Mouse (Mus musculus) kidney, postnatal 0 days (tissue): Measurements from ENCODE around the gene Gm28961. TPM values are rescaled to one million over a fixed set of nuclear protein-coding genes. Genes with fewer than 3 reads are reported as not detected.
"Not testable (repeated sequence)": the region's sequence is repeated elsewhere in the genome, so short reads cannot be mapped to it uniquely, and the experiment has no call there.

Experiments used
- ATAC-seq: fragments of 200-750 bp; cut with Nextera tagmentation; replicated peaks from 2 replicates; pipeline ENCODE4 v1.8.0; 2017; ENCODE audit warnings: low read depth, moderate number of reproducible peaks, moderate TSS enrichment, moderate library complexity; ENCODE audit not compliant: low FRiP score
- DNase-seq: peaks from one replicate; pipeline ENCODE4 v3.0.0-alpha.2; 2016; ENCODE audit warnings: low spot score
- H3K27ac ChIP-seq: fragments of 300-500 bp; sonication (generic); 2 replicates; pipeline ENCODE4 v1.5.1; 2014; ENCODE audit warnings: mild to moderate bottlenecking
- H3K27me3 ChIP-seq: fragments of 300-500 bp; sonication (generic); 2 replicates; pipeline ENCODE4 v1.6.1; 2014; ENCODE audit warnings: low read length, mixed read lengths; ENCODE audit not compliant: insufficient read depth
- H3K36me3 ChIP-seq: fragments of 300-500 bp; sonication (generic); 2 replicates; pipeline ENCODE4 v1.6.1; 2014; ENCODE audit warnings: low read length, mixed read lengths; ENCODE audit not compliant: insufficient read depth
- H3K4me1 ChIP-seq: fragments of 300-500 bp; sonication (generic); replicated peaks from 2 replicates; pipeline ENCODE4 v1.6.1; 2014; ENCODE audit warnings: antibody characterized with exemption, low read length, mixed read lengths; ENCODE audit not compliant: insufficient read depth
- H3K4me2 ChIP-seq: fragments of 300-500 bp; sonication (generic); 2 replicates; pipeline ENCODE4 v1.6.1; 2014; ENCODE audit warnings: mild to moderate bottlenecking, low read length, moderate library complexity, mixed read lengths
- H3K4me3 ChIP-seq: fragments of 300-500 bp; sonication (generic); replicated peaks from 2 replicates; pipeline ENCODE4 v1.5.1; 2014; ENCODE audit warnings: low read depth, low read length
- H3K9ac ChIP-seq: fragments of 300-500 bp; sonication (generic); 2 replicates; pipeline ENCODE4 v1.6.1; 2014; ENCODE audit warnings: low read depth, low read length
- H3K9me3 ChIP-seq: fragments of 300-500 bp; sonication (generic); replicated peaks from 2 replicates; pipeline ENCODE4 v1.6.1; 2016; ENCODE audit warnings: low read length, inconsistent platforms, mixed read lengths
- WGBS: fragments of 180-500 bp; shearing (Covaris S2); extraction: QIAGEN DNeasy Blood & Tissue Kit; methylation state at CpG from one replicate; pipeline ENCODE4 v1.1.7; 2014; 5-methylcytosine and 5-hydroxymethylcytosine counted together
- polyA plus RNA-seq: library from polyadenylated mRNA; unstranded; fragments of >200 nt; fragmentation: Nextera tagmentation; extraction: Ambion mirVana; gene quantifications from 2 replicates; pipeline ENCODE4 v1.2.1, GENCODE M21; 2015

The Gm28961 gene
- not detected in 2 replicates for polyA plus RNA-seq

DNA sequence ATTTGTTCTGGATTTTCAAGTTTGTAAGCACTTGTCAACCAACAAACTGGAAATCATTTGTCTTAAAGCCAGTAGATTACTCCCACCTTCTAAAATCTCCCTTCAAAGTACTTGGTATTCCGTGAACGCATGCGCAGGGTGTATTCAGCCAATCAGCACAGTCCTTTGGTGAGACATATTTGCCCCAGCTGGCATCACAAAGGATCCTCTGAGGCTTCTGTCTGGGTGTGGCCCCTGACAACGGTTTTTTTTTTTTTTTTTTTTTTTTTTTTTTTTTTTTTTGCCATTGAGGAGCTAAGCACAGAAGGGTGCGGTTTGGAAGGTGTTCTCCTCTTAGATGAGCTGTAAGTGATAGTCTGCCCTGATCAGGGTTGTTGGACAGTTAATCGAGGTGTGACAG, at the start of gene Gm28961:
Gene Gm28961 (plus strand): TSS at position 301 of the 400 bp plus-strand sequence.
- not testable (repeated sequence) for H3K36me3 ChIP-seq, H3K4me2 ChIP-seq, H3K9ac ChIP-seq, ATAC-seq, H3K4me3 ChIP-seq, H3K4me1 ChIP-seq, H3K9me3 ChIP-seq, DNase-seq, H3K27me3 ChIP-seq, H3K27ac ChIP-seq
- WGBS: no CpG with 5 or more reads among the region's 6 CpGs

Other genes starting within 250 kb of the Gm28961 start
- gene Gm21943, start 172.0 kb upstream of the Gm28961 start, polyA plus RNA-seq: not detected in 2 replicates